Mouse (Mus musculus) induced T-regulatory cell, adult 2 months (primary cell): ENCODE data around the gene Asic2.
A peak's percentile ranks its signal among the peaks of the same experiment; 100 is the strongest.

Source experiments
- DNase-seq: peaks from one replicate; pipeline ENCODE4 v3.0.0-alpha.2; 2012; ENCODE audit warnings: low read depth

Gene Asic2

DNA sequence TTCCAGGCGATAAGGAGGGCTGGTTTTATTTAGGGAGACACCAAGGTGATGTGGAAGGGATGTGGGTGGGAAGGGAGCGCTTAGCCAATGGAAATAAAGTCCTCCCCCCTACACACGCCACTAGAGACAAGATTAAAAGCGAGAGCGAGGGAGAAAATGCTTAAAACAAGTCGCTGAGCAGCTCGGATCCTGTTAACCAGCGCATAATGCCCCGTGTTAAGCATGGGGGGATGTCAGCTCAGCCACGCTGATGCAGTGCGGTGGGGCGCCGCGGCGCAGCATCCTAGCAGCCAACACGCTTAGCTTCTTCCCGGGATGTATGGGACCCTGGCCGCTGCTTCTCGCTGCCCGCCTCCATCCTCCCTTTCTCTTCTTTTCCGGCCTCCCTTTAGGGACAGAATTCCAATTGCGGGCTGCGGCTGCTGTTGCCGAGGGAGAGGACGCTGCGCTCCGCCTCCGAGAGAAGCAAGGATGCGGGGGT lies at the start of gene Asic2:
Gene Asic2 (minus strand): TSS at position 57 of the 481 bp plus-strand sequence.
- no peak for DNase-seq

DNA sequence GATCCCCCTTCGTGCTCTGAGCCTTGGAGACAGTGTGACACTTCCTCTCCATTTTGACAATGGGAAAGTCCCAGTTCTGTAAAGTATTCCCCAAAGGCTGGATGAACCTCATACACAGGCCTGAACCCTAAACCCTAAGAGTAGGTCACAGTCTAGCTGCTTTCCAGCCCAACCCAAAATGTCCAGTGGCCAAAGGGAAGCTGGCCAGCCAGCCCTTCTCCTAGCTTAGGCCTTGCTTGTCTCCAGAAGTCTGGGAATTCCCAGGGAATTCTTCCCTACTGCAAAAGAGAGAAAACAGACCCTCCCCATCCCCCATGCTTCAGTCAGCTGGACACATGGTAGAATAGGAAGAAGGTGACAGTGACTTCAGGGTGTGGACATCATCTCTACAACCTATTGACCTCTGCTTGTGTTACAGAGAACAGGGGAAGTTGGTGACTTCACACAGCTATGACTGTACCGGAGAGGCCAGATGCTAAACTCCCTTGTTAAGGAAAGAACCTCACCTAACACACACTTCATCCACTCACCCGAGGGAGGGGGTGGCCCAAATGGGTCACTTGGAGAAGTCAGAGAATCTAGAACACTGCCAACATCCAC lies 48.0 kb upstream of the Asic2 start:
- no peak for DNase-seq

DNA sequence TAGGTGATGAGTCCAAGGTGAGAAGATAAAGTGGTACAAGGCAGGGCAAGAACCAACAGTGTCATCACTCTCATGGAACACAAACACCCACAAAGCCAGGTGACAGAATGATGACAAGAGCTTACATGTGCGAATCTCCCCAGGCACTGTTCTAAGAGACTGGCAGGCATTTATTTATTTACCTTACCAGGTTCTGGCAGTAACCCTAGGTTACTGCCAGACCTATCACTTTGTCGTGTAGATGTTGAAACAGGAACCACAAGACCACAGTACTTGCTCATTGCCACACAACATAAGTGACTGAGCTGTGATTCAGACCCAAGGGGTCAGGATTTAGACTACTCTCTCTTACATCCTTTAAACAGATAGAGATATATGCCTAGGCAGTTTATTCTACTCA lies 46.8 kb upstream of the Asic2 start:
- no peak for DNase-seq

DNA sequence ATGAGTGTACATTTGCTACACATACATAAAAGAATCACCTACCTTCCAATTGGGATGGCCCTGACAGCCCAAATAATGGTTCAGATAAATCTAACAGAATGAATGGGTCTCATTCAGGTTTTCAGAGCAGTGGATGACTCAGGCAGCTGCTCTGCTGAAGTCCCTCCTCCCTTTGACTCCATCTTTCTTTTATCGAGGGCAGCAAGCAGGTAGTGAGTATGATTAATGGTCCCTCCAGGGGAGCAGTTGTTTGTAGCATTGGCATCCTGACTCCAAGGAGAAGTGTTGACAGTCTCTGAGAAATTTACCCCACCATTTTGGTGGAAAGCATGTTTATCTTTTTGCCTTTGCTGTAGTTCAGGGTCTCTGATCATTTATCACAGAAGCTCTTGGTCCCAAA lies 45.5 kb upstream of the Asic2 start:
- DNase-seq: no peak

DNA sequence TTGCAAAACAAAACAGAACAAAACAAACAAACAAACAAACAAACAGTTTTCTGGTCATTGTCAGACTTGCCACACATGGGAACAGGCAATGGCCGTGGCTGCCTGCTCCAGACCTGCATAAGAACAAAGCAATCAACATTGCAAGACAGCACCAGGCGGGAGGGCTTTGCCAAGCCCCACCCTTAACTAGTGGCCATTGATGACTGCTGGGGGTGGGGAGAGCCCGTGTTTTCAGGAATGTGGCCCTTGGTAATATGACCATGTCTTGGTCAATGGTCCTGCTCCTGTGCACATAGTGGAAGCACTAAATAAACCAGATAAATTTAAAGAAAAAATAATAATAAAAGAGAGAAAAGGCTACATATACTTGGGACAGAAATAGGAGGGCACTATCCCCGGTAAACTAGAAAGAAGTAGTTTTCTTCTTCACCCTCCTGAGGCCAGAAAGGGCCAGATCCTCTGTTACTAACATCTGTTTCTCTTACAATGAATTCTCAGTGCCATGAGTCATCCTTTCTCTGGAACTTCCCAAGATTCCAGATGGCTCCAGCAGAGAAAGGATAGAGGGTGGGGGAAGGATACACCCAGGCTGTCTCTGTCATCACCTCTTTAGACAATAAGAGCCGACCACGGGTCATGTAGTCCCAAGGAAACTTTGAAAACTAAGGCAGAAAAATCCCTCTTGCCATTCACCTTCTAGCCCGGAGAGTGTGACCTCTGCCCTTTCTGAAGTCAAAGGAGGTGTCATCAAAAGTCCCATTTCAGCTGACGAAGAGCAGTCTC lies 43.3 kb upstream of the Asic2 start:
- DNase-seq: no peak

DNA sequence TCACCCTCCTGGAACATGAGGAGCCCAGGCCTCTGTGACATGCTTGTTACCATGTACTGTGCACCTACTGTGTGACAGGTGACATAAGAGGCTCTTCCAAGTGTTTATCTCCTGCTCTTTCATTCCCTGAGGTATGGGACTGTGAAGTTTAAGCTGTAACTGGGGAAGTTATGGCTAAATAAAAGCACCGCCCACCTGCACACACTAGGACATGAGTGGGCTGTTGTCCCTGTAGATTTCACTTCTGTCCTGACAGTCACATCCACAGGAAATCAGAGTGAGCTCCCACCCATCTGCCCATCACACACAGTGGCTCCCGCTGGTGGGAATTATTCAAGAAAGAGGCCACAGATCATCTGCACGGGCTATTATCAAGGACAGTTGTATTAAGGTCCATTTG lies 41.9 kb upstream of the Asic2 start:
- no peak for DNase-seq

DNA sequence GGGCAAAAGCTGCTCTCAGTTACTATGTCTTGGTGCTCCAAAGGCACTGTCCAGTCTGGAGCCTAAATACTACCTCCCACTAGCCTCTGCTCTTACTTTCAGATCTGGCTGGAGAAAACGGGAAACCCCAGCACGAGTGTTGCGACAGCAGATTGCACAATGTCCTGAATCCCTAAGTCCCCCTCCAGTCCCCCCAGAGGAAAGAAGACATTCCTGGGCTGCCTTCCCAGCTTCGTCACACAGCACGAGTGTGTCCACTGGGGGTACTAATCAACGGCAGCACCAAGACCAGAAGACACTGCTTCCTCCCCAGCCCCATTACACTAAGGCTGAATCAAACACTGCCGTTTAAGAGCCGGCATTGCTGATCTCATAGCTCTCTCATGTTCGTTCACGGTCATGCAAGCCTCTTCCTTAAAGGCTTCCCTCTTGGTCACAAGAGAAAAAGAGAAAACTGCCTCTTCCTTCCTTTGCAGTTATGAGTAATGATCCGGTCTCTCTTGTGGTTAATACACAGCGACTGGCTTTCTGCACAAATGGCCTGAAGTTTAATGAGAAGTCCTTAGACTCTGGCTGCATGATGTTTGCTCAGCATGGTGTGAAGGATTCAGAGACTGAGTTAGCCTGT lies 38.7 kb upstream of the Asic2 start:
- no peak for DNase-seq

DNA sequence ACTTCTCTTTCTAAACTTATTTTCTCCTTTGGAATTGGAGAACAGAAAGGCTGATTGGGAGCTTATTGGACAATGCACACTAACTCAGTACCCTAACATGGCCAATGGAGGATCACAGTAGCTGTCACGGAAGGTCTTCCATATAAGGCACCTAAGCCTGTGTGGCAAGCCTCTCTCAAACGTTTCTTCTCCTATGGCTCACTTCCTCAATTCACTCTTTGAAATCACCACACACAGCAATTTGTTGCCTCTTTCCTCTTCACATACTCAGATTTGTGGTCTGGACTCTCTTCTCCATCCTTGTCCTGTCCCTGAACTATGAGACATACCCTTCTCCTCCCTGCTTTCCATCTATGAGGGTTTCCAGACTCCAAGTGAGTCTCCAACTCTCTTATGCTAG lies 36.6 kb upstream of the Asic2 start:
- DNase-seq: no peak

DNA sequence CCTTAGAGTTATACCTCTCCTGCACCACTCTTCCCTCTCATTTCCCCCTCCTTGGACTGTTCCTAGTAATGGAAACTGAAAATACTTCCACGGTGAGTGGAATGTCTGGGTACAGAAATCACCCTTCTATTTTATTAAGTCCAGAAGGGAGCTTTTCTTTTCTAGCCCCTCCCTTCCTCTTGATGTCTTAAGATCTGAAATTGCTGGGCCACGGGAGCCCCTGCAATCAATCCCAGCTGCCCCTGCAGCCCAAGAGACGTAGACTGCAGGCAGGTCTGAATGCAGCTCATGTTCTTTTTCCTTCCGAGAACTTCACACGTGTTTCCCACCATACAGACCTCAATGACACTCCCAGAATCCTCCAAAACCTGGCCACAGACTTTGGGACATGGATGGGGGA lies 32.3 kb upstream of the Asic2 start:
- no peak for DNase-seq

DNA sequence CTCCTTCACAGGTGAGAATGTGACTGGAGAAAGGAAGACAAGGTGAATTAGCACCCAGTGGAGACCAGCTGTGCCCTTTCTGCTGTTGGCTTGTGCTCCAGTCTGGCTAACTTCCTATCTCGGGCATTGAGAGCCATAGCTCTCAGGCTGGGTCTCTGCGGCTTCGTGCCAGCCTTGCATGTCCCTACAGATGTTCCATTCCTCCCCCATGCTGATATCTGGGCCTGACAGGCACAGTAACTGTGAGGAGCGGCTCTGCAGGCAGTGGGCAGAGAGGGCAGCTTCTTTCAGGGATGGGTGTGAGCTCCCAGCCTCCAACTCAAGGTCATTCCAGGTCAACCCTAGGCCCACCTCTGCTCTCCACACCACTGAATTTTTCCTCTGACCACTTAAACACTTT lies 31.2 kb upstream of the Asic2 start:
- DNase-seq: no peak

DNA sequence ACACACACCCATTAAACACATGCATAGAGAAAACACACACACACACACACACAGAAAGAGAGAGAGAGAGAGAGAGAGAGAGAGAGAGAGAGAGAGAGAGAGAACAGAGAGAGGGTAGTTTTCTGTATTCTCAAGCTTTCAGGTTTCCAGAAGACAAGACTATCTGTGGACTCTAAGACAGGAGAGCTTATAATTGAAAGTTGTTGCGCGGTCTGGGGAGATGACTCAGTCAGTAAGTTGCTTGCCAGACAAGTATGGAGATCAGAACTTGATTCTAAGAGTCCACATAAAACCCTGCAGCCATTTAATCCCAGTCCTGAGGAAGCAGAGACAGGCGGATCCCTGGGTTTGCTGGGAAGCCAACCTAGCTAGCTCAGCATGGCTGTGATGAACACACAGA lies 30.4 kb upstream of the Asic2 start:
- DNase-seq: no peak

DNA sequence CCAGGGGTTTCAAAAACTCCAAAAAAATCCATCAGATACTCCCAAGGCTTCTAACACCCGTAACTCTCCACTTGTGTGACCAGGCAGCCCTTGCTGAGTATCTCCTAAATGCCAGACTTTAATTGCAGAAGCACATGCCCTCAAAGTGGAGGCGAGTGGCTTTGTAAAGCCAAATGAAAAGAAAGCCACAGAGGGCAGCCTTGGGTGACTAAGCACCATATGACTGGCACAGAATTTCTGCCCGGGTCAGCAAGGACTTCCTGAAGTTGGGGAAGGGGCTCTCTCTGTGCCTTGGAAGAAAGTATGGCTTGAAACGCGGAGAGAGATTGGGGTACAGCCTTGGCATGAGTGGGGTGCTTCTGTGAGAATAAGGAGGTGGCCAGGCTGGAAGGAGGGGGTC lies 28.8 kb upstream of the Asic2 start:
- DNase-seq: no peak

DNA sequence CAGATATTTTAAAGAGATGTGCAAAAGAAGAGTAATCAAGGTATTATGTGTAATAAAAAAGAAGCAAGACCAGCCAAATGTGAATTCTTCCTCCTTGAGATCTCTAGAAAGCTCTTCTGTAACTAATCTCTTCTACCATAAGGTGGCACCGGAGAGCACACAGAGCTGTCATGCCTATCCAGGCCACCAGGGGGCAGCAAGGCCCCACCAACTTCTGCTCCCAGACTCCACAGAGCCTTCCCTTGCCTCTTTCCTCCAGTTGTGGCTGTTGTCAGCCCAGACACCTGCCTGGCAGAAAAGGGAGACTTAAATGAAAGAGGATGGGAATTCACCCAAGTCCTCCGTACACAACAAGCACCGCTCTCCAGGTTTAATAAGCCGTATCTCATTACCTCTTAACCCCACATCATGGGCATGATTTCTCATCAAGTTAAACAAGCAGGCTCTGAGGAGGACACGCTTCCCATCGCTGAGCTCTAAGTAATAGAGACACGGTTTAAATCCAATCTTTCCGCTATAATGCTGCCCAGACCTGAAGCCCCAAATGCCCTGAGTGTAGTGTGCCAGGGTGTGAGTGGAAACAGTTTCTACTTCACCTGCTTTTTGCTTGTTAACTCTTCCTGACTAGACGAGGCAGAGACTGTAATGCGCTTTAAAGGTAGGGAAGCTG lies 28.1 kb upstream of the Asic2 start:
- peak; percentile 72 for DNase-seq

DNA sequence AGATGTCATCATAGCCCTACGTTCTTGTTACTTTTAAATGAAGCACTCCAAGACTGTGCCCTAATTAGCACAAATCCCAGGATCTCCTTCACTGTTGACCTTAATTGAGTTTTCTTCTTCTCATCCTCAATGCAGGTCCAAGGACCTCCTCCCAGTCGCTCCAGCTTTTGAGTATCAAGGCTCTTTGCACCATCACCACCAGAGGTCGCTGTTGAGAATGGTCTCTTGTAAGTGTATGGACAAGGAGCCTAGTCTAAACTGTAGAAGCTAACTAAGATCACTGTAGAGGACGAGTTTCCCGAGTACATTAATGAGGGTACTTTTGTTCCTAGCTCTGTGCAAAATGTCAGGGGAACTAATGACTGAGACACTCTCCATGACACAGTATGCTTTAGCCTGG lies 14.9 kb upstream of the Asic2 start:
- peak; percentile 79 for DNase-seq

DNA sequence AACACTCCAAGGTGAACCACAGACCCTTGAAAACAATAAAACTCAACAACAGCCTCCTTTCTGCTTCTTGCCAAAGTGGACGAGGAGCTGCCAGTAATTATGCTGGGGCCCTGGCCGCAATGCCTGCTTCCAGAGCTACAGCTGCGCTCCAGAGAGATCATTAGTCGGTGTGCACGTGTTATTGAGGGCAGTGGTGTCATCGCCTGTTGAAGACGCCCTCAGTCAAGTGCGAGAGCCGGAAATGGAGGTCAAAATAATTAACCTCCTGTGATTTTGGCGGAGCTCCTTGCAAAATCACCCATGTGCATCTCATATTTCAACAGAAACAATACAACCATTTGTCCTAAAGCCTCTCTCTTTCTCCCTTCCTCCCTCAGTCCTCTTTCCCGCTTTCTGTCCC lies 13.9 kb upstream of the Asic2 start:
- DNase-seq: no peak

DNA sequence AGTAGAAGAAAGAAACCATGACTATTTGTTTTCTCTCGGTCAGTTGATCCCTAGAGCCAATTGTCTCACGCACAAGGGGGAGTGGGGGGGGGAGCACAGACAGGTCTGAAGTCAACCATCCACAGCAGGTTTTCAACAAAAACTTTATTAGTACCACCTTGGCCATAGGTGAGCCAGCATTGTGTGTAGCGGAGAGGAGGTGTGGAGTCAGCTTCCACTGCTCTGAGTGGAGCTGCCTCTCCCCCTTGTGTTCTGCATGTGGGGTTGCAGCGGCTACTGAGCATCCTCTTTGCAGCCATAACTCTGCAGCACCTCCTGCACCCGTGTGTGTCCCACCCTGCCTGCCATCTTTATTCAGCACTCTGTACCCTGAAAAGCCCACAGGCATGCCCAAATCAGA lies 6.3 kb upstream of the Asic2 start:
- no peak for DNase-seq

DNA sequence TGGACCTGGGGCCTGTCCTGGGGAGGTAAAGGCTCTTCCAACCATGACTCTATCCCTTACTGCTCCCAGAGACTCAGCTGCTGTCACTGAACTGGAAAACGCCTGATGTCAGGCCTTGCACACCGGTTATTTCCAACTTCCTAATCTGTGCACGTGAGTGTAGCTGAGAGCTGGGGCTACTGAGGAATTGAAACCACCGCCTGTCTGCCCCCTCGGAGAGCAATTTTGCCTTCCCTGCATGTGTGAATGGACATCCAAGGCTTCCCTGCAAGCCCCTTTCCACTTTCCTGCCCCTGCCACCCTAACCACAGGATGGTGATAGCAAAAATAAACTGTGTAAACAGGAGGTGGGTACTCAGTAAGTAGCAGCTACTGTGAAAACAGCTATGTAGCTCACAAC lies 5.4 kb upstream of the Asic2 start:
- DNase-seq: no peak

DNA sequence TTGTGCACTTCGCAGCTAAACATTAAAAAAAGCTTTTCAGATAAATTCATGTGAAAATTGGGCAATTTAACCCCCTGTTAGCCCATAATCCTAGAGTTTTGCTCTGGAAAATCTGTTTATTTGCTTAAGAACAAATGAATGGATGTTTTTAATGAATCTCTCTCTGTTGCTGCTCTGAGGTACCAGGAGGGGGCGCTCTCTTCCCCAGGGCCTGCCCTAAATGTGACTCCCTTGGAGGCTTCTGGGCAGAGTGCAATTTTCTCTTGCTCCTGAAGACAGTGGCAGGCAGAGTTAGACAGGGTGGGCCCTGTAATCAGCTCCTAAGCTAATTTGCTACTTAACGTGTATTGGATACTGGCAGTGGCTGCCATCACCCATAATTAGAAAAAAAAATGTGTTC lies 3.8 kb upstream of the Asic2 start:
- peak; percentile 7 for DNase-seq

DNA sequence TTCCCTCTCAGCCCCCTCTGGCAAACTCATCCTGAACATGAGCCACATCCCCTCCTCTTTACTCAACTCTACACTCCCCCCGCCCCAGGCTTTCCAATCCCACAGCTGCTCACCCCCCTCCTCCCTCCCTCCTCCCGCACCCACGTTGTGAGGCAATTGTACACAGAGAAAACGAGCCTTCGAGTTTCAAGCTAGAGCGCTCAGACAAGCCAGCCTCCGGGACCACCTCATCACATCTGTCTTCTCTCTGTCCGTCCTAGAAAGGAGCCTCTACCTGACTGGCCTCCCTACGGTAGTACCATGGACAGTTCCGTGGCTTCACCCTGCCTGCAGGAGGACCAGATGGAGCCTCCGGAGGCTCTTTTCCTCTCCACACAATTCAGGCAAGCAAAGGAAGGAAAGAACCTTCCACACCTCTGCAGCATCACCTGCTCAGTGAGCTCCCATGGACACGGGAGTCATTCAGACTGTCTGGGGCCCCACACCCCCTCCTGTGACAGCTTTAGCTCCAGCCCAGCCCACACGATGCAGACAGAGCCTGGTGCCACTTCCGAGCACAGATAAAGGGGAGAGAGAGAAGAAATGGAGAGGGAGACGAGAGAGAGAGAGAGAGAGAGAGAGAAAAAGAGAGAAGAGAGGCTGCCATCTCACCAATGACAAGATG lies 1.5 kb downstream of the Asic2 start:
- DNase-seq: no peak

DNA sequence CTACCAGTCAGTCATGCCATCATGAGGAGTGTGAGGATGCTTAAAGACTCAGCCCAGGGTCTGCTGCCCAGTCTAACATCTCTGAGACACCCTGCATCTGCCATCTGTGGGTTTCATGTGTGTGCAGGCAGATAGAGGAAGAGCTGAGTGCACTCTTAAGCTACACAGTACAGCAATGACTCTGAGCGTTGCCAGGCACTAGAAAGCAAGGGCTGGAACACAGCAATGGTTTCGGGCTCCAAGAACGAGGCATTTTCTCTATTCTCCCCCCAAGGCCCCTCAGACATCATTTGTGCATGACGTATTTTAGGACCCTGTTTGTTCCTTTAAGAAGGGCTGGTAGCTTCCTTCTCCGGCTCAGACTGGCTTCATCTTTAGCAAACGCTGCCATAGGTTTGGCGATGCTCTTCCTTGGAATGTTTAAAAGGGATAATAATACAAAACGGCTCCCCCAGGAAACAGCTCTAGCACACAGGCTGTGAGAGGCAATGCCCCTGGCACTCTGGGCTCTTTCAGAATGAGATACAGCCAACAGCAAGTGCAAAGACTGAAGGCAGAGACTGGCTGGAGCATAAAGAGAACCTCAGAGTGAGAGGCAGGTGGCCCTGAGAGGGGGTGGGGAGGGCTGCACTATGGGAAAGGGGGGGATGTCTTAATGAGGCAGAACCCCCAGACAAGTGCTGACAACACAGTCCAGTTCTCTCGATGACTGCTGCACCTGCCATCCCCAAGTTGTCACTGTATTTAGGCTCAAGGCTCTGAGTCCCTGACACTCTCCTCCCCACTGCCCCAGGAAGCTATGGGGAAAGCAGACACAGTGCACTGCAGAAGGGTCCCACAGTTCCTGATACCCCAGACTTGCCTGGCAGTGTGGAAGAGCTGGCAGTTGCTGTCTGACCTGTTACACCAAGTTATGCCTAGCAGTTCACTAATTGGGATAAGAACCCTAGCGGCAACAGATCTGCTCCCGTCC lies 2.3 kb downstream of the Asic2 start:
- no peak for DNase-seq

DNA sequence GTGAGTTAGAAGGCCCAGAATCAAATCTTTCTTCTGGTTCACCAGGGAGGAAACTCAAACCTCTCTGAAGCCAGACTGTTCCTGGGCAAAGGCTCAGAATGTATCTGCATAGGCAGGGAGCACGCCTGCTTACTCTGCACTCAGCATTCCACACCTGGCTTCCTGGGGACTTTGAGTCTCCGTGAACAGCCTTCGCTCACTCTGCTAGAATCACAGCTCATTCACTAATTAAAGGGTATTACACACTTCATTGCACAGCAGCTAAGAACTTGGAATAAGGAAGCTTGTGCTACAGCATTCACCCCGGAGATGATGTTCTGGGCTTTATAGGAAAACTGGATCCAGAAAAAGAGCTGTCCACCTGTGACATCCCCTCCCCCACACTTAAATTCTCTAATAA lies 3.7 kb downstream of the Asic2 start:
- no peak for DNase-seq
